Mouse (Mus musculus) E14TG2a.4 (cell line): ENCODE measurements at regions not wholly inside any gene's neighbourhood (a gene's known extent, or its start where the extent isn't known, plus 50 kb on each side); places are given as distances from the start of the nearest gene placed in this dataset.

Experiments
- H3K27me3 ChIP-seq: 2 replicates; pipeline ENCODE4 v1.6.1; 2014; ENCODE audit warnings: low read length, control low read depth; ENCODE audit not compliant: insufficient read depth
- H3K36me3 ChIP-seq: 2 replicates; pipeline ENCODE4 v1.6.1; 2014; ENCODE audit warnings: low read length, control low read depth; ENCODE audit not compliant: insufficient read depth
- H3K4me1 ChIP-seq: replicated peaks from 2 replicates; pipeline ENCODE4 v1.6.1; 2014; ENCODE audit warnings: low read depth, low read length, control low read depth
- H3K4me3 ChIP-seq: replicated peaks from 2 replicates; pipeline ENCODE4 v1.5.1; 2014; ENCODE audit warnings: mild to moderate bottlenecking, low read length
- H3K9me3 ChIP-seq: 2 replicates; pipeline ENCODE4 v1.6.1; 2014; ENCODE audit warnings: low read length, control low read depth
- CTCF ChIP-seq: conservative IDR thresholded peaks from 2 replicates; pipeline ENCODE4 v1.5.1; 2014; ENCODE audit warnings: low read length
- NANOG ChIP-seq: IDR thresholded peaks from 2 replicates; pipeline ENCODE4 v1.6.1; 2014; ENCODE audit warnings: borderline replicate concordance, low read length, mixed read lengths
- POU5F1 ChIP-seq: IDR thresholded peaks from 2 replicates; pipeline ENCODE4 v1.6.1; 2014; ENCODE audit warnings: low read length, borderline replicate concordance

DNA sequence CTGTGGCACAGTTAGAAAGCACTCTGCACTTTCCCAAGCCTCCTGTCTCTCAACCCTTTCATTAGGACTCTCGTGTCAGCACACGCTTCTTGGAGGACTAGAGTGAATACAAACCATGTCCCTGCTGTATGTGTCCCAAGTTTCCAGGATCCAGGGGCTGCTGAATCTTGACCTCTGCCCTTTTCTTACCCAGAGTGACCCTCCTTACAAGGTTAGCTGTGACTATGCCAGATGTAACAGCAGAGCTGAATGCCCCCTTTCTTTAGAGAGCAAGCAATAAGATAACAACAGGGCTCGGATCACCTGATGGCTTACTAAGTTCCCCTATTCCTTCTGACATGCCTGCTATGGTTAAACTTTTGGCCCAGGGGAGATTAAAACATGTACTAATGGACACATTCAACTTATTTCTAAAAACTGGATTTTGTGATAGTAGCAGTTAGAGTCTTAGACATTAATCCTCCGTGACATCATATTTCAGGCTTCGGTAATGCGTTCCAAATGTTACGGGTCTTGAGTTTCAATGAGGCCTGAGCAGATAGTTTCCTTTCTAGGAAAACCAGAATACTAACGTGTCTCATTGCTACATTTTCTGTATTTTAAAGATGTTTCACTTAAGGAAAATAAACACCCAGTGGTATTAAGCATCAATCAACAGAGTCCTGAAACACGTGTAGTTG is 607.0 kb downstream of the Dhx35 start:
- Histone ChIP-seq H3K36me3 (no peaks in the 10 kb centered on the region), H3K4me3 (no peak overlapping the region), H3K27me3 (no peaks in the 10 kb centered on the region), H3K9me3 (peaks cover 13% of the 10 kb centered on the region), H3K4me1 (no peaks in the 10 kb centered on the region)
- TF ChIP-seq CTCF (no peak), POU5F1 (no peak), NANOG (no peak)

DNA sequence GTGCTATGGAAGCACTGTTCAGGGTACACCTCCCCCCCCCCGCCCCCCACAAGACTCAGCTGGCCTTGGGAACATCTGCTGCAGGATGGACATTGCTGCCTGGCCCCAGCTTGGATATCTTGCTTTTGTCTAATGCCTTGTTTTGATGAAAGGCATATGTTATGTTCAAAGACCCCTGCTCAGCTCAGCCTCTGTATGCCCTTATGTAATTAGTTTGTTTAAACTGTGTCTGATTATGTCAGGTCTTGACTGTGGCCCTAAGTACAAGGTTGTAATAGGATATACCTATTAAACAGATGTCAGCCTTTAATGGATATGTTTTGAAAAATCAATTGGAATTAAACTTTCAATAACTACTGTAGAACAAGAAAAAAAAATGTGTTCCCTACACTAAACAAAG is 610.3 kb downstream of the Dhx35 start:
- H3K9me3 ChIP-seq = no peaks in the 10 kb centered on the region
- H3K4me1 ChIP-seq = no peaks in the 10 kb centered on the region
- no peak overlapping the region for H3K4me3 ChIP-seq
- TF ChIP-seq POU5F1 (no peak), CTCF (no peak), NANOG (no peak)
- no peaks in the 10 kb centered on the region for H3K36me3 ChIP-seq
- no peaks in the 10 kb centered on the region for H3K27me3 ChIP-seq

DNA sequence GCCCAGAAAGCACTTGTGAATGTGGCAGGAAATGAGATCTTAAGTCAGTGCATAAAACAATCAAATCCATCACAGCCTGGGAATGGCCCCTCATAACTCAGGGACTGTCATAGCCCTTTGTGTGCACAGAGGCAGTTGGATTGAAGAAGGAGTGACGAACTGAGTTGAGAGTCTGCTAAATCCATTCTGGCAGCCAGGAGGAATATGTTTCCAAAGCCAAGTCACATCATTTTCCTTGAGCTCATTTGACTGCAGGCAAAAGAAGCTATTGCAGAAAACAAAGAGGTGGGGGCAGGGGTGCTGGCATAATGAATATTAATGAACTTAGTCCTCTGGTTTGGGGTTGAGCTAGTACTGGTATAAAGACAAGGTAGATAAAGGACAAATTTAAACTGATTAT is 620.0 kb downstream of the Dhx35 start:
- TF ChIP-seq CTCF (no peak), POU5F1 (no peak), NANOG (no peak)
- Histone ChIP-seq H3K27me3 (no peaks in the 10 kb centered on the region), H3K36me3 (no peaks in the 10 kb centered on the region), H3K4me3 (no peak overlapping the region), H3K9me3 (peaks cover 9% of the 10 kb centered on the region), H3K4me1 (peaks cover 31% of the 10 kb centered on the region)

DNA sequence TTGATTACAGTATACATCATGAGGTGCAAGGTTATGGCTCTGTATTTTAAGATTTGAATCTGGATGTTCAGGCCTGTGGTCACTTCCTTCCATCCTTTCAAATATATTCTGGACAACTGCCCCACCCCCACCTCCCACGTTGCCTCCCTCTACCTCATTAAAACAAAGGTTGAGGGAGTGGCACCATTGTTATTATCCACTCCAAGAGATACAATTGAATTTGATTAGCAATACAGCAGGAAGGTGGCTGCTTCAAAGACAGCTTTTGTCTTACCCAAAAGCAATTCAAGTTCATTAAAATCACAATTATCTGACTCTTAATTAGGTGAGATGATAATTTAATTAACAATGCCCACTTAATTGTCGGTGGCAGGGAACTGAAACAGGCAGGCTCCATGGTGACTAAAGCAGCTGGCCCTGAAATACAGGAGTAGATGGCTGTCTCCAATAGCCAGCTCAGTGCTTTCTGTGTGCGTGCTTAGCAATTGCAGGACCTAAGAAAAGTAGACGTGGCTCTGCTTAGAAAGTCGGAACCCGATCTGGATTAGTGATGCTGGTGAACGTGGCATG is 623.8 kb downstream of the Dhx35 start:
- Histone ChIP-seq H3K4me1 (peaks cover 38% of the 10 kb centered on the region), H3K27me3 (peaks cover 13% of the 10 kb centered on the region; the same call in 1 of the 2 replicates), H3K4me3 (no peak overlapping the region), H3K36me3 (no peaks in the 10 kb centered on the region), H3K9me3 (peaks cover 29% of the 10 kb centered on the region)
- TF ChIP-seq CTCF (no peak), NANOG (peak; percentile 94)

- no peak overlapping the region for H3K4me3 ChIP-seq
- TF ChIP-seq NANOG (no peak), CTCF (no peak), POU5F1 (no peak)
Measured at GRCm38 (mm10) chr2:159422281-159422937, 627.8 kb downstream of the Dhx35 start.

DNA sequence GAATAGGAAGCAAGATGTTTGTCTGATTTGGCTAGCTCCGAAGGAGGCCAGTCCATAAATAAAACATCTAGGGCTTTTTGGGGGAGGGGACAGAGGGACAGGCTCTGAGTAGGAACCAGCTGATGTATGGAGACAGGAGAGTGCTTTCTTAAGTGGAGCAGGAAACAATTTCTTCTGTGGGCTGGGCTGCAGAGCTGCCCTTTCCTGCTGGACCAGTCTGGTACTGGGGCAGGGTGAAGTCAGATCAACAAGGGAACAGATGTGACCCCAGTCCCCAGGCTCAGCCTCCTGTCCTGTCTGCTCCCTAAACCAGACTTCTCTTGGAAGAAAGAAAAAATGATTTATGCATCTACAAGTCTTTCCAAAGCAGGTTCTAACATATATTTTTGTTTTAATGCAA is 633.6 kb downstream of the Dhx35 start:
- TF ChIP-seq CTCF = no peak
- no peak for TF ChIP-seq NANOG
- no peak for TF ChIP-seq POU5F1
- peaks cover 9% of the 10 kb centered on the region; the same call in 1 of the 2 replicates for H3K27me3 ChIP-seq
- no peak overlapping the region for H3K4me3 ChIP-seq
- peaks cover 24% of the 10 kb centered on the region for H3K9me3 ChIP-seq
- no peaks in the 10 kb centered on the region for H3K36me3 ChIP-seq
- H3K4me1 ChIP-seq = peaks cover 3% of the 10 kb centered on the region; the same call in 1 of the 2 replicates

More at GRCm38 (mm10) chr2:159422281-159422937, 627.8 kb downstream of the Dhx35 start:
- Histone ChIP-seq H3K4me1 (peaks cover 30% of the 10 kb centered on the region), H3K9me3 (peaks cover 29% of the 10 kb centered on the region), H3K27me3 (peaks cover 13% of the 10 kb centered on the region; the same call in 1 of the 2 replicates), H3K36me3 (no peaks in the 10 kb centered on the region)

DNA sequence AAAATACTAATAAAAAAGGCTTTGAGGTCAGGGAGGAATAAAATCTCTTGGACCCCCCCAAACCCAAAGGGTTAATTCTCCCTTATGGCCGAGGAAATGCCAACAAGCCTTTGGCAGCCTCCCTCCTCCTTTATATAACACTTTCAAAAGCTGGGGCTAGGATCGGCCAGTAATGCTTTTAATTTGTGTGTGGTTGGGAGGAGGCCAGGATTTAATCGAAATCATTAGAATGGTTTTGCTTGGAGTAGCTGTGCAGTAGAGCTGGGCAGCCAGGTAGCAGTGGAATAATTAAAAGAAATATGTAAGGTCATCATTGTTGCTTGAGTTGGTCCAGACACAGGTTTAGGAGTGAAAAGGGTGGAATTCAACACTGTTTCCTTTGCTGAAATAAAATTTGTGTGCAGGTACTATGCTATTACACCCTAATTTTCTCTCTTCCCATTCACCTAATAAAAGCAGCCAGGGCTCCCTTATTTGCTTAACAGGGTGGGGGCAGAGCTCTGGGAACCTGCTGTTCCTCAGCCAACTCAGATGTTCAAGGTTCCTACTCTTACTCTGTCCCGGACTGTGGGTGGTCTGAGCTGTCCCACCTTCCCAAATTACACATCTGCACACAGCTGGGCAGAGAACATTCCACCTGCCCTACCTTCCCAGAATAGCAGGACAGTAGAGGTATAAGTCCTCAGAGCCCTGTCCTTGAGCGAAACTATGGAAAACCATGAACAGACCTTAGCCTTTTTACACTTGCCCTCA is 636.1 kb downstream of the Dhx35 start:
- Histone ChIP-seq H3K27me3 (peaks cover 6% of the 10 kb centered on the region; the same call in 1 of the 2 replicates), H3K36me3 (no peaks in the 10 kb centered on the region), H3K4me3 (no peak overlapping the region), H3K9me3 (peaks cover 43% of the 10 kb centered on the region), H3K4me1 (peaks cover 2% of the 10 kb centered on the region; the same call in 1 of the 2 replicates)
- TF ChIP-seq POU5F1 = no peak
- no peak for TF ChIP-seq CTCF
- no peak for TF ChIP-seq NANOG

- H3K9me3 ChIP-seq = peaks cover 18% of the 10 kb centered on the region
Measured at GRCm38 (mm10) chr2:159438961-159439360, 644.4 kb downstream of the Dhx35 start.

More at GRCm38 (mm10) chr2:159438961-159439360, 644.4 kb downstream of the Dhx35 start:
- Histone ChIP-seq H3K4me3 (no peak overlapping the region), H3K4me1 (no peaks in the 10 kb centered on the region; the same call in 1 of the 2 replicates), H3K27me3 (no peaks in the 10 kb centered on the region), H3K36me3 (no peaks in the 10 kb centered on the region)
- TF ChIP-seq POU5F1 (no peak), NANOG (no peak), CTCF (no peak)
